Mouse (Mus musculus): Measurements from ENCODE around the gene Lin7a. TPM values are rescaled to one million over a fixed set of nuclear protein-coding genes. Genes with fewer than 3 reads are reported as not detected.

Lin7a gene
- polyA plus RNA-seq, 1 experiment from 2014 or later: 4.5 TPM

- 91% methylated on average over 6 of the region's 6 CpGs for WGBS
- ATAC-seq (ENCODE audit: low read depth): no peak
- Histone ChIP-seq H3K4me3 (ENCODE audit: low read length) (no peak overlapping the region), H3K4me2 (ENCODE audit: low read depth, low read length) (no peak overlapping the region), H3K27me3 (ENCODE audit: control insufficient read depth, insufficient read depth, low read depth, low read length) (no peaks in the 10 kb centered on the region), H3K4me1 (replicated peaks; ENCODE audit: control insufficient read depth, insufficient read depth, low read length) (no peaks in the 10 kb centered on the region), H3K27ac (ENCODE audit: low read length) (no peak overlapping the region), H3K9ac (ENCODE audit: low read length) (no peak overlapping the region), H3K9me3 (ENCODE audit: control insufficient read depth, low read length) (no peaks in the 10 kb centered on the region), H3K36me3 (ENCODE audit: control insufficient read depth, insufficient read depth, low read length) (no peaks in the 10 kb centered on the region)
Observed at GRCm38 (mm10) chr10:107255351-107256050, 16.0 kb upstream of the Lin7a start.

GRCm38 (mm10) chr10:107256451-107256960 is 15.0 kb upstream of the Lin7a start:
- H3K9ac ChIP-seq (ENCODE audit: low read length): no peak overlapping the region

GRCm38 (mm10) chr10:107260428-107260827 is 11.1 kb upstream of the Lin7a start:
- no peaks in the 10 kb centered on the region for H3K4me1 ChIP-seq (replicated peaks; ENCODE audit: control insufficient read depth, insufficient read depth, low read length)
- H3K27me3 ChIP-seq (ENCODE audit: control insufficient read depth, insufficient read depth, low read depth, low read length): no peaks in the 10 kb centered on the region
- no peaks in the 10 kb centered on the region for H3K36me3 ChIP-seq (ENCODE audit: control insufficient read depth, insufficient read depth, low read length)
- no peak overlapping the region for H3K9ac ChIP-seq (ENCODE audit: low read length)
- WGBS: 78% methylated on average over 2 of the region's 2 CpGs
- H3K4me2 ChIP-seq (ENCODE audit: low read depth, low read length): no peak overlapping the region
- no peak overlapping the region for H3K27ac ChIP-seq (ENCODE audit: low read length)
- no peak for ATAC-seq (ENCODE audit: low read depth)
- H3K4me3 ChIP-seq (ENCODE audit: low read length): no peak overlapping the region
- H3K9me3 ChIP-seq (ENCODE audit: control insufficient read depth, low read length): no peaks in the 10 kb centered on the region

More at GRCm38 (mm10) chr10:107256451-107256960, 15.0 kb upstream of the Lin7a start:
- Histone ChIP-seq H3K27ac (ENCODE audit: low read length) (no peak overlapping the region), H3K36me3 (ENCODE audit: control insufficient read depth, insufficient read depth, low read length) (no peaks in the 10 kb centered on the region), H3K9me3 (ENCODE audit: control insufficient read depth, low read length) (no peaks in the 10 kb centered on the region), H3K4me2 (ENCODE audit: low read depth, low read length) (no peak overlapping the region), H3K27me3 (ENCODE audit: control insufficient read depth, insufficient read depth, low read depth, low read length) (no peaks in the 10 kb centered on the region), H3K4me1 (replicated peaks; ENCODE audit: control insufficient read depth, insufficient read depth, low read length) (no peaks in the 10 kb centered on the region), H3K4me3 (ENCODE audit: low read length) (no peak overlapping the region)
- ATAC-seq (ENCODE audit: low read depth): no peak
- WGBS: 76% methylated on average over 5 of the region's 5 CpGs

GRCm38 (mm10) chr10:107272131-107272803 is 781 bp downstream of the Lin7a start:
- peak overlapping the region; percentile 70 for H3K4me3 ChIP-seq (ENCODE audit: low read length)
- H3K4me1 ChIP-seq (replicated peaks; ENCODE audit: control insufficient read depth, insufficient read depth, low read length): no peaks in the 10 kb centered on the region; the same call in 1 of the 2 replicates
- under 1% methylated on average over 41 of the region's 41 CpGs for WGBS
- no peaks in the 10 kb centered on the region for H3K9me3 ChIP-seq (ENCODE audit: control insufficient read depth, low read length)
- H3K27me3 ChIP-seq (ENCODE audit: control insufficient read depth, insufficient read depth, low read depth, low read length): peaks cover 4% of the 10 kb centered on the region; the same call in 1 of the 2 replicates
- H3K27ac ChIP-seq (ENCODE audit: low read length): peak overlapping the region; percentile 45; the same call in 1 of the 2 replicates
- H3K36me3 ChIP-seq (ENCODE audit: control insufficient read depth, insufficient read depth, low read length): no peaks in the 10 kb centered on the region
- H3K9ac ChIP-seq (ENCODE audit: low read length): peak overlapping the region; percentile 70
- peak; percentile 79 for ATAC-seq (ENCODE audit: low read depth)
- H3K4me2 ChIP-seq (ENCODE audit: low read depth, low read length): peak overlapping the region; percentile 93

GRCm38 (mm10) chr10:107272804-107273145 is 1.3 kb downstream of the Lin7a start:
- Histone ChIP-seq H3K9ac (ENCODE audit: low read length) (peak overlapping the region; percentile 70), H3K9me3 (ENCODE audit: control insufficient read depth, low read length) (no peaks in the 10 kb centered on the region), H3K4me3 (ENCODE audit: low read length) (peak overlapping the region; percentile 70), H3K27ac (ENCODE audit: low read length) (no peak overlapping the region; the same call in 1 of the 2 replicates), H3K36me3 (ENCODE audit: control insufficient read depth, insufficient read depth, low read length) (no peaks in the 10 kb centered on the region), H3K27me3 (ENCODE audit: control insufficient read depth, insufficient read depth, low read depth, low read length) (peaks cover 4% of the 10 kb centered on the region; the same call in 1 of the 2 replicates), H3K4me2 (ENCODE audit: low read depth, low read length) (peak overlapping the region; percentile 93), H3K4me1 (replicated peaks; ENCODE audit: control insufficient read depth, insufficient read depth, low read length) (no peaks in the 10 kb centered on the region; the same call in 1 of the 2 replicates)
- peak; percentile 69 for ATAC-seq (ENCODE audit: low read depth)
- 4% methylated on average over 11 of the region's 11 CpGs for WGBS

GRCm38 (mm10) chr10:107273848-107274247 is 2.4 kb downstream of the Lin7a start:
- Histone ChIP-seq H3K9ac (ENCODE audit: low read length) (no peak overlapping the region), H3K36me3 (ENCODE audit: control insufficient read depth, insufficient read depth, low read length) (no peaks in the 10 kb centered on the region), H3K27ac (ENCODE audit: low read length) (no peak overlapping the region), H3K4me3 (ENCODE audit: low read length) (no peak overlapping the region), H3K9me3 (ENCODE audit: control insufficient read depth, low read length) (no peaks in the 10 kb centered on the region), H3K4me1 (replicated peaks; ENCODE audit: control insufficient read depth, insufficient read depth, low read length) (no peaks in the 10 kb centered on the region; the same call in 1 of the 2 replicates), H3K27me3 (ENCODE audit: control insufficient read depth, insufficient read depth, low read depth, low read length) (peaks cover 4% of the 10 kb centered on the region; the same call in 1 of the 2 replicates), H3K4me2 (ENCODE audit: low read depth, low read length) (no peak overlapping the region)
- no peak for ATAC-seq (ENCODE audit: low read depth)
- 43% methylated on average over 6 of the region's 6 CpGs for WGBS

- peaks cover 4% of the 10 kb centered on the region; the same call in 1 of the 2 replicates for H3K27me3 ChIP-seq (ENCODE audit: control insufficient read depth, insufficient read depth, low read depth, low read length)
- H3K4me1 ChIP-seq (replicated peaks; ENCODE audit: control insufficient read depth, insufficient read depth, low read length): no peaks in the 10 kb centered on the region; the same call in 1 of the 2 replicates
- H3K9ac ChIP-seq (ENCODE audit: low read length): no peak overlapping the region
- no peak for ATAC-seq (ENCODE audit: low read depth)
- H3K27ac ChIP-seq (ENCODE audit: low read length): no peak overlapping the region
- H3K4me3 ChIP-seq (ENCODE audit: low read length): no peak overlapping the region
- no peaks in the 10 kb centered on the region for H3K36me3 ChIP-seq (ENCODE audit: control insufficient read depth, insufficient read depth, low read length)
- WGBS: 63% methylated on average over 3 of the region's 3 CpGs
- H3K9me3 ChIP-seq (ENCODE audit: control insufficient read depth, low read length): no peaks in the 10 kb centered on the region
- H3K4me2 ChIP-seq (ENCODE audit: low read depth, low read length): no peak overlapping the region
Observed at GRCm38 (mm10) chr10:107274785-107275184, 3.3 kb downstream of the Lin7a start.

GRCm38 (mm10) chr10:107276647-107277046 is 5.2 kb downstream of the Lin7a start:
- no peak for ATAC-seq (ENCODE audit: low read depth)
- no peak overlapping the region for H3K4me2 ChIP-seq (ENCODE audit: low read depth, low read length)
- peaks cover 4% of the 10 kb centered on the region; the same call in 1 of the 2 replicates for H3K27me3 ChIP-seq (ENCODE audit: control insufficient read depth, insufficient read depth, low read depth, low read length)
- no peak overlapping the region for H3K9ac ChIP-seq (ENCODE audit: low read length)
- no peaks in the 10 kb centered on the region for H3K36me3 ChIP-seq (ENCODE audit: control insufficient read depth, insufficient read depth, low read length)
- no peaks in the 10 kb centered on the region; the same call in 1 of the 2 replicates for H3K4me1 ChIP-seq (replicated peaks; ENCODE audit: control insufficient read depth, insufficient read depth, low read length)
- H3K27ac ChIP-seq (ENCODE audit: low read length): no peak overlapping the region
- no peaks in the 10 kb centered on the region for H3K9me3 ChIP-seq (ENCODE audit: control insufficient read depth, low read length)
- 85% methylated on average over 2 of the region's 2 CpGs for WGBS
- H3K4me3 ChIP-seq (ENCODE audit: low read length): no peak overlapping the region

GRCm38 (mm10) chr10:107293934-107294664 is 22.6 kb downstream of the Lin7a start:
- ATAC-seq (ENCODE audit: low read depth): no peak; the same call in 1 of the 2 replicates
- no peak overlapping the region for H3K9ac ChIP-seq (ENCODE audit: low read length)
- H3K27me3 ChIP-seq (ENCODE audit: control insufficient read depth, insufficient read depth, low read depth, low read length): no peaks in the 10 kb centered on the region
- 57% methylated on average over 7 of the region's 7 CpGs for WGBS
- H3K4me1 ChIP-seq (replicated peaks; ENCODE audit: control insufficient read depth, insufficient read depth, low read length): no peaks in the 10 kb centered on the region
- no peak overlapping the region for H3K27ac ChIP-seq (ENCODE audit: low read length)
- no peak overlapping the region for H3K4me2 ChIP-seq (ENCODE audit: low read depth, low read length)
- H3K36me3 ChIP-seq (ENCODE audit: control insufficient read depth, insufficient read depth, low read length): no peaks in the 10 kb centered on the region
- H3K4me3 ChIP-seq (ENCODE audit: low read length): no peak overlapping the region
- H3K9me3 ChIP-seq (ENCODE audit: control insufficient read depth, low read length): no peaks in the 10 kb centered on the region
